Mouse (Mus musculus) heart, embryonic 12.5 days (tissue): ENCODE measurements around the gene Hoxc12. TPM values are rescaled to one million over a fixed set of nuclear protein-coding genes. Genes with fewer than 3 reads are reported as not detected.
A peak's percentile ranks its signal among the peaks of the same experiment; 100 is the strongest.

Source experiments
- ATAC-seq: fragments of 200-750 bp; cut with Nextera tagmentation; 2 replicates; pipeline ENCODE4 v1.8.0; 2017; ENCODE audit warnings: moderate TSS enrichment, moderate library complexity; ENCODE audit not compliant: insufficient number of reproducible peaks, low FRiP score
- H3K27ac ChIP-seq: fragments of 300-500 bp; sonication (generic); 2 replicates; pipeline ENCODE4 v1.5.1; 2016; ENCODE audit warnings: mild to moderate bottlenecking, moderate library complexity; ENCODE audit not compliant: poor library complexity, severe bottlenecking
- H3K27me3 ChIP-seq: fragments of 300-500 bp; sonication (generic); replicated peaks from 2 replicates; pipeline ENCODE4 v1.6.1; 2016; ENCODE audit warnings: mild to moderate bottlenecking, moderate library complexity
- H3K36me3 ChIP-seq: fragments of 300-500 bp; sonication (generic); 2 replicates; pipeline ENCODE4 v1.6.1; 2016; ENCODE audit warnings: mild to moderate bottlenecking, moderate library complexity
- H3K4me1 ChIP-seq: fragments of 300-500 bp; sonication (generic); replicated peaks from 2 replicates; pipeline ENCODE4 v1.6.1; 2016; ENCODE audit warnings: mild to moderate bottlenecking
- H3K4me2 ChIP-seq: fragments of 300-500 bp; sonication (generic); 2 replicates; pipeline ENCODE4 v1.6.1; 2016; ENCODE audit warnings: mild to moderate bottlenecking, moderate library complexity
- H3K4me3 ChIP-seq: fragments of 300-500 bp; sonication (generic); 2 replicates; pipeline ENCODE4 v1.5.1; 2016; ENCODE audit warnings: mild to moderate bottlenecking
- H3K9ac ChIP-seq: fragments of 300-500 bp; sonication (generic); 2 replicates; pipeline ENCODE4 v1.6.1; 2016; ENCODE audit warnings: mild to moderate bottlenecking, moderate library complexity
- H3K9me3 ChIP-seq: fragments of 300-500 bp; sonication (generic); replicated peaks from 2 replicates; pipeline ENCODE4 v1.6.1; 2016; ENCODE audit warnings: mild to moderate bottlenecking, moderate library complexity
- WGBS: fragments of 180-500 bp; shearing (Covaris S2); methylation state at CpG from one replicate; pipeline ENCODE4 v1.1.7; 2016; 5-methylcytosine and 5-hydroxymethylcytosine counted together
- polyA plus RNA-seq: library from polyadenylated mRNA; unstranded; fragments of >200 nt; fragmentation: Nextera tagmentation; extraction: Ambion mirVana; gene quantifications from 2 replicates; pipeline ENCODE4 v1.2.1, GENCODE M21; 2016

The Hoxc12 gene
- polyA plus RNA-seq, 1 experiment from 2014 or later: not detected

DNA sequence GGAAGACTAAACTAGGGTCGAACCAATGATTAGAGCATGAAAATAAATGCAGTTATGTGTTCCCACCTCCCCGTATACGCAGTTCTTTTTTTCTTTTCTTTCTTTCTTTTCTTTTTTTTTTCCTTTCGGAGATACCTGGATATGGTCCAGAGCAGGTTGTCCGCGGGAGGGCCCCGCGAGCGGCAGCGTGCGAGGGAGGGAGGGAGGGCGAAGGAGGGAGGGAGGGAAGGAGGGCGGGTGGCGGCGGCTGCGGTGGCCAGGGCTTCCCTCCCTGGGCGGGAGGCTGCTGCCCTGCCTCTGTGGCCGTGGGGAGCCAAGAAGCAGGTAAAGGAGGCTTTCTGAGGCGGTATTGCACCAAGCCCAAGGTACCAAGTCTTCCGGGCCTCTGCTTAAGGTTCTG, 39.6 kb downstream of the Hoxc12 start, which contains the start of gene Hoxc9:
Gene Hoxc9, plus strand, starts transcription at position 269 of the 400 bp plus-strand sequence.
- no peaks in the 10 kb centered on the region for H3K9me3 ChIP-seq
- H3K36me3 ChIP-seq: no peaks in the 10 kb centered on the region
- H3K4me1 ChIP-seq: peaks cover 6% of the 10 kb centered on the region; the same call in 1 of the 2 replicates
- no peak within 1 kb of the TSS for H3K27ac ChIP-seq
- no peak for ATAC-seq
- H3K4me2 ChIP-seq: peak within 1 kb of the TSS; percentile 50
- H3K4me3 ChIP-seq: peak within 1 kb of the TSS; percentile 33
- peaks cover 96% of the 10 kb centered on the region for H3K27me3 ChIP-seq
- no peak within 1 kb of the TSS for H3K9ac ChIP-seq
- WGBS: 1% methylated on average over 18 of the region's 20 CpGs

- Histone ChIP-seq H3K4me3 (peak overlapping the region; percentile 33), H3K4me1 (peaks cover 12% of the 10 kb centered on the region), H3K9ac (no peak overlapping the region), H3K9me3 (no peaks in the 10 kb centered on the region), H3K36me3 (no peaks in the 10 kb centered on the region), H3K4me2 (peak overlapping the region; percentile 50), H3K27ac (no peak overlapping the region), H3K27me3 (peaks cover 98% of the 10 kb centered on the region)
- under 1% methylated on average over 37 of the region's 37 CpGs for WGBS
- ATAC-seq: no peak
These were observed 40.3 kb downstream of the Hoxc12 start for GRCm38 (mm10) chr15:102976631-102977422.

DNA sequence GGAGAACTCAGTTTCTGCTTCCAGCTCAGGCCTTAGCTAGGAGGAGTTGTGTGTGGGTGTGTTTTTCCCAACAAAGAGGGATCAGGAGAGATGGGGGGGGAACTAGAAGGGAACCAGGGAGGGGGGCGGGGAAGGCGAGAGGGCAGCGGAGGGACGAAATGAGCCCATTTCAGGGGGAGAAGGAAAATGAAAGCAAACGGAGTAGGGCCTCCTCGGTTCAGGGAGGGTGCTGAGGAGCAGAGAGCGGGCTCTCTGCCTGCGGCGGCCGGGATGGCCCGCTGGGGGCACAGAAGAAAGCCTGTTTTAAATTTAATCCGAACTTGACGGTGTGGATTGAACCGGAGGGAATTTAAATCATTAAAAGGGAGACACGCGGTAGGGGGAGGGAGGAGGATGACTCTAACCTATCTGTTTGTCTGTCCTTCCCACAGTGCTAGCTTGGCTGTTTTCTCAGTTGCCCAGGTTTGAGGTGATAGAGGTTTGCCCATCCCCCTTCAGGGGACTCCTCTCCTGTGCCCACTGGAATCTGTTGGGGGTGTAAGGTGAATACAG, 40.9 kb downstream of the Hoxc12 start:
- Histone ChIP-seq H3K9me3 (no peaks in the 10 kb centered on the region), H3K4me2 (peak overlapping the region; percentile 50), H3K27me3 (peaks cover 98% of the 10 kb centered on the region), H3K4me1 (peaks cover 15% of the 10 kb centered on the region), H3K4me3 (peak overlapping the region; percentile 33), H3K36me3 (no peaks in the 10 kb centered on the region), H3K9ac (no peak overlapping the region), H3K27ac (no peak overlapping the region)
- no peak for ATAC-seq
- WGBS: 3% methylated on average over 16 of the region's 16 CpGs

DNA sequence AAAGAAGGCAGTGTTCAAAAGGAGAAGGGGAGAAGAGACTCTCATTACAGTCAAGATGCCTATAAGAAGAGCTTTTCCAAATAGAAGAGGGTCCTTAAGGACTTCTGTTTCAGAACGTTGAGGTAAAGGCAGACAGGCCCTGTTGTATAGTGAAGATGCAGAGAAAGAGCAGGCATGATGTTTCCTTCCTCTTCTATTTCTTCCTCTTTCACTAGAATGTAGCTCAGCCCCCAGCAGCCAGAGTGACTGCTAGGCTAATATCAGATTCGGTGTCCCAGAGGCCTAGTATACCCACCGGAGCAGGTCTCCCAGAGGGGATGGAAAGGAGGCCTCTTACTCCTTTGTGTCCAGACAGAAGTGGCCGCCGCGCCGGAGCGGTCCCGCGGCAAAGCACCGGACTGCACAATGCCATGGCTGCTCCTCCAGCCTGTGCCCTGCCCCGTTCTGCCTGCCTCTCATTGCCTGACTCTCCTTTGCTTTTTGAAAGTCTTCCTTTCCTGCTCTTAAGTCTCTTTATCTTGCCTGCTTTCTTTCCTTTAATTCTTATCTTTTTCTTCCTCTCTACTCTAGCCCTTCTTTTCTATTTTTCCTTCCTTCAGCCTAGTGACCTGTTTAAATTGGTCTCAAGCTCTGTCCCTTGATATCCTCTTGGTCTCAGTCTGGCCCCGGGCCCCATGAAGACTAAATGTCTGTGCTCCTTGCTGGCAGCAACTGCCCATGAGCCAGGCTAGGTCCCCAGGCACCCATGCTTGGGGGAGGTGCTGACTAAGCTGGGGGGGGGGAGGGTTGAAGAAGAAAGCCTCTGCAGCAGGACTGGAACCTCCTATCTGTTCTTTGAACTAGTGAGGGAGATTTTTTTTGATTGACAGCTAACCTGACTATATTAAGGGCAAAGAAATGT, 42.3 kb downstream of the Hoxc12 start:
- no peak overlapping the region for H3K4me3 ChIP-seq
- H3K9ac ChIP-seq: no peak overlapping the region
- H3K4me2 ChIP-seq: no peak overlapping the region
- H3K36me3 ChIP-seq: no peaks in the 10 kb centered on the region
- peaks cover 98% of the 10 kb centered on the region for H3K27me3 ChIP-seq
- H3K4me1 ChIP-seq: peaks cover 15% of the 10 kb centered on the region
- H3K27ac ChIP-seq: no peak overlapping the region
- no peak for ATAC-seq
- WGBS: 2% methylated on average over 13 of the region's 13 CpGs
- no peaks in the 10 kb centered on the region for H3K9me3 ChIP-seq

GRCm38 (mm10) chr15:102979936-102980335, 43.4 kb downstream of the Hoxc12 start:
- 0% methylated on average over 1 of the region's 1 CpGs for WGBS
- no peak for ATAC-seq

GRCm38 (mm10) chr15:102980352-102980751, 43.8 kb downstream of the Hoxc12 start:
- no peak for ATAC-seq
- Histone ChIP-seq H3K36me3 (no peaks in the 10 kb centered on the region), H3K4me2 (no peak overlapping the region), H3K4me1 (peaks cover 15% of the 10 kb centered on the region), H3K9me3 (no peaks in the 10 kb centered on the region), H3K27ac (no peak overlapping the region), H3K9ac (no peak overlapping the region), H3K27me3 (peaks cover 99% of the 10 kb centered on the region), H3K4me3 (no peak overlapping the region)
- 2% methylated on average over 11 of the region's 11 CpGs for WGBS

More at GRCm38 (mm10) chr15:102979936-102980335, 43.4 kb downstream of the Hoxc12 start:
- Histone ChIP-seq H3K4me1 (peaks cover 15% of the 10 kb centered on the region), H3K27ac (no peak overlapping the region), H3K9me3 (no peaks in the 10 kb centered on the region), H3K4me2 (no peak overlapping the region), H3K4me3 (no peak overlapping the region), H3K27me3 (peaks cover 99% of the 10 kb centered on the region), H3K9ac (no peak overlapping the region), H3K36me3 (no peaks in the 10 kb centered on the region)

DNA sequence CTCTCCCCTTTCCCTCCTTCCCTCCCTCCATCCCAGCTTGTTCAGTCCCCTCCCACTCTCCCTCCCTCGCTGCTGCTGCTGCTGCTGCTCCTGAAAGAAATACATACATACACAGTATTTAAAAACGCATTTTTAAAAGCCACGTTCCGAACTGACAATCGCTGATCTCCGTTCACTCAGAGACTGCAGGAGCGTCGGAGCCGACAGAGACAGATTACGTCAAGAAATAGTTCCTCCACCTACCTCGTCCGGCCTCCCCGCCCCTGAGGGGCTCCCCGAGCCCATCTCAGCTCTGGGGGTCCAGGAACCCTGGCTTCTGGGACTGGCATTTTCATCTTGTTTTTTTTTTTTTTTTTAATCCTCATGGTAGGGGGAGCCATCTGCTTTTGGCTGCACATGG, 44.4 kb downstream of the Hoxc12 start:
- no peak overlapping the region for H3K9ac ChIP-seq

GRCm38 (mm10) chr15:102981379-102982288, 45.1 kb downstream of the Hoxc12 start:
- H3K9me3 ChIP-seq: no peaks in the 10 kb centered on the region
- peak overlapping the region; percentile 38 for H3K4me3 ChIP-seq
- peaks cover 99% of the 10 kb centered on the region for H3K27me3 ChIP-seq

More for the DNA sequence above, 44.4 kb downstream of the Hoxc12 start:
- ATAC-seq: no peak
- Histone ChIP-seq H3K4me1 (peaks cover 15% of the 10 kb centered on the region), H3K4me2 (peak overlapping the region; percentile 66), H3K36me3 (no peaks in the 10 kb centered on the region), H3K9me3 (no peaks in the 10 kb centered on the region), H3K27ac (no peak overlapping the region), H3K27me3 (peaks cover 99% of the 10 kb centered on the region), H3K4me3 (peak overlapping the region; percentile 38)
- WGBS: under 1% methylated on average over 14 of the region's 14 CpGs

DNA sequence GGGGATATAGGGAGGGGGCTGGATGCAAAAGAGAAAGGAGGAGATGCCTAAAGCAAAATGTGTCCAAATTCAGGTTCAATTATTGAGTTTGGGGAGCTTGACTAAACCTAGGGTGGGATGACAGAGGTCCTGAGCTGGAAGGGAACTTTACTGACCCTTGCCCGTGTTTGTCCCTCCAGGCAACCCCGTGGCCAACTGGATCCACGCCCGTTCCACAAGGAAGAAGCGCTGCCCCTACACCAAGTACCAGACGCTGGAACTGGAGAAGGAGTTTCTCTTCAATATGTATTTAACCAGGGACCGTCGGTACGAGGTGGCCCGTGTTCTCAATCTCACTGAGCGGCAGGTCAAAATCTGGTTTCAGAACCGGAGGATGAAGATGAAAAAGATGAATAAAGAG, 47.2 kb downstream of the Hoxc12 start:
- H3K9ac ChIP-seq: no peak overlapping the region
- H3K4me3 ChIP-seq: no peak overlapping the region

More at GRCm38 (mm10) chr15:102981379-102982288, 45.1 kb downstream of the Hoxc12 start:
- peak overlapping the region; percentile 66 for H3K4me2 ChIP-seq
- no peak overlapping the region for H3K27ac ChIP-seq
- peaks cover 15% of the 10 kb centered on the region for H3K4me1 ChIP-seq
- H3K9ac ChIP-seq: no peak overlapping the region
- H3K36me3 ChIP-seq: no peaks in the 10 kb centered on the region
- ATAC-seq: 0 out of 2 replicates have a peak, but pooled peaks have one; percentile 18
- under 1% methylated on average over 88 of the region's 88 CpGs for WGBS

GRCm38 (mm10) chr15:102984521-102984920, 48.0 kb downstream of the Hoxc12 start:
- WGBS: 2% methylated on average over 10 of the region's 10 CpGs
- H3K4me2 ChIP-seq: no peak overlapping the region

More for the DNA sequence above, 47.2 kb downstream of the Hoxc12 start:
- Histone ChIP-seq H3K4me1 (peaks cover 10% of the 10 kb centered on the region), H3K9me3 (no peaks in the 10 kb centered on the region), H3K4me2 (no peak overlapping the region), H3K36me3 (no peaks in the 10 kb centered on the region), H3K27me3 (peaks cover 99% of the 10 kb centered on the region), H3K27ac (no peak overlapping the region)
- no peak for ATAC-seq
- 1% methylated on average over 12 of the region's 12 CpGs for WGBS

More at GRCm38 (mm10) chr15:102984521-102984920, 48.0 kb downstream of the Hoxc12 start:
- Histone ChIP-seq H3K4me1 (peaks cover 10% of the 10 kb centered on the region), H3K27ac (no peak overlapping the region), H3K36me3 (no peaks in the 10 kb centered on the region), H3K27me3 (peaks cover 99% of the 10 kb centered on the region), H3K9me3 (no peaks in the 10 kb centered on the region), H3K4me3 (no peak overlapping the region), H3K9ac (no peak overlapping the region)
- ATAC-seq: no peak
